ENCODE assay signal across 11 mouse cellular contexts in the genomic region with DNA sequence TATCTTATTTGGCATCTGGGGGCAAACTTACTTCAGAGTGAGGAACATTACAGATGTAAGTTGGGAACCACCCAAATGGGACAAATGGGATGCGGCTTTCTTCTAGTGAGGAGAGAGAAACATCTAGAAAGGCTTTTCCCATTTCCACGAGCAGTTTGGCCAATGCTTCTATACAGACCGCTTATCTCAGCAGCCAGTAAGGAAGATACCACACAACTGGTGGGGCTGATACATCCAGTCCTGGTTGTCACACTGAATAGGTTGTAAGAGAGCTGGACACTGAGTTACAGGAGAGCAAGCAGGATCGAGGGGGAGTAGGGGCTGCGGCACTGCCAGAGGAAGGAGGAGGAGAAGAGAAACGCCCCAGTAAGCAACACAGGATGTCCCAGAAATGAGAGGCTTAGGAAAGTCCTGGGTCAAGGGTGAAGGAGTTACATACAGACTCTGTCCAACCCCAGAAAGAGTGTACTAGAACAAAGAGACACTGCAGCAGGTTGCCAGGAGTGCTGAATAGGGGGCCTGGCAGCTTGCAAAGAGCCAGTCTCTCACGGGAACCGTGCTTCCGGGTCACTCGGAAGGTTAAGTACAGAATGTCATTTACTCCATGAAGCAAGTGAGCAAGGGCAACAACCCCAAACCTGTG.
DNase-seq lines count a peak whose midpoint lies in the region; ATAC-seq and TF ChIP-seq lines count a peak whose summit lies in the region.
"Had no signal": no experiment of that assay in that cellular context is flagged by ENCODE, and none has a peak within 500 bp of the region (broad histone marks: within the 10 kb centered on the region; RNA-seq: fewer than 3 reads in every experiment).

No protein-coding gene starts in this region.

- H3K4me1 ChIP-seq in kidney, embryonic 16.5 days (ENCODE audit: insufficient read depth, low read length): peaks cover 54% of the 10 kb centered on the region
- peaks cover 24% of the 10 kb centered on the region for H3K4me1 ChIP-seq in hindbrain, embryonic 15.5 days (replicated peaks)
- peaks cover 37% of the 10 kb centered on the region for H3K4me1 ChIP-seq in liver, postnatal 0 days (ENCODE audit: insufficient read depth)
- no peaks in the 10 kb centered on the region for H3K4me1 ChIP-seq in forebrain, postnatal 0 days (ENCODE audit: insufficient read depth)

- TF ChIP-seq CTCF in liver, postnatal 0 days (IDR thresholded peaks at IDR 0.05; ENCODE audit: low read depth): no peak
- no peak for TF ChIP-seq CTCF in forebrain, postnatal 0 days (IDR thresholded peaks at IDR 0.05; ENCODE audit: low read depth)

- no peaks in the 10 kb centered on the region for H3K9me3 ChIP-seq in kidney, embryonic 16.5 days (ENCODE audit: low read length)
- H3K9me3 ChIP-seq in hindbrain, embryonic 15.5 days: no peaks in the 10 kb centered on the region
- H3K9me3 ChIP-seq in liver, postnatal 0 days (ENCODE audit: low read length): no peaks in the 10 kb centered on the region
- no peaks in the 10 kb centered on the region for H3K9me3 ChIP-seq in forebrain, postnatal 0 days (ENCODE audit: low read length)
- H3K9me3 ChIP-seq: embryonic facial prominence, embryonic 15.5 days had no signal

- H3K36me3 ChIP-seq in kidney, embryonic 16.5 days (ENCODE audit: insufficient read depth, low read length): 0 out of 2 replicates have a peak, but pooled peaks cover 5% of the 10 kb centered on the region
- no peaks in the 10 kb centered on the region for H3K36me3 ChIP-seq in hindbrain, embryonic 15.5 days
- H3K36me3 ChIP-seq in liver, postnatal 0 days (replicated peaks; ENCODE audit: insufficient read depth, low read length): 0 out of 2 replicates have a peak, but pooled peaks cover 2% of the 10 kb centered on the region
- H3K36me3 ChIP-seq in forebrain, postnatal 0 days (ENCODE audit: insufficient read depth): no peaks in the 10 kb centered on the region
- H3K36me3 ChIP-seq: embryonic facial prominence, embryonic 15.5 days had no signal

- peak overlapping the region; percentile 48 for H3K27ac ChIP-seq in kidney, embryonic 16.5 days (ENCODE audit: low read length)
- H3K27ac ChIP-seq in hindbrain, embryonic 15.5 days (replicated peaks): 0 out of 2 replicates have a peak overlapping the region, but pooled peaks have one; percentile 14
- 0 out of 2 replicates have a peak overlapping the region, but pooled peaks have one; percentile 9 for H3K27ac ChIP-seq in liver, postnatal 0 days (ENCODE audit: low read depth)
- H3K27ac ChIP-seq in forebrain, postnatal 0 days (ENCODE audit: low read depth, low read length): no peak overlapping the region
- H3K27ac ChIP-seq: embryonic facial prominence, embryonic 15.5 days had no signal

- 22% methylated on average over 10 of the region's 10 CpGs for WGBS in kidney, embryonic 16.5 days
- WGBS in hindbrain, embryonic 15.5 days: 24% methylated on average over 10 of the region's 10 CpGs
- 49% methylated on average over 10 of the region's 10 CpGs for WGBS in liver, postnatal 0 days (ENCODE audit: insufficient replicate concordance)
- WGBS in forebrain, postnatal 0 days: 34% methylated on average over 10 of the region's 10 CpGs

- no peaks in the 10 kb centered on the region for H3K27me3 ChIP-seq in kidney, embryonic 16.5 days (ENCODE audit: insufficient read depth, low read length)
- no peaks in the 10 kb centered on the region for H3K27me3 ChIP-seq in hindbrain, embryonic 15.5 days
- H3K27me3 ChIP-seq in liver, postnatal 0 days (ENCODE audit: insufficient read depth, low read length): no peaks in the 10 kb centered on the region
- no peaks in the 10 kb centered on the region for H3K27me3 ChIP-seq in forebrain, postnatal 0 days (ENCODE audit: insufficient read depth, low read length)
- H3K27me3 ChIP-seq: embryonic facial prominence, embryonic 15.5 days had no signal

- DNase-seq in adrenal gland, postnatal 14 days: peak; percentile 61
- no peak for DNase-seq in adrenal gland, postnatal 36 days
- DNase-seq in kidney, adult 18-20 months: no peak
- no peak for DNase-seq in liver, postnatal 0 days
- DNase-seq in forebrain, postnatal 0 days: no peak
- DNase-seq: right cerebral cortex, adult 18-20 months had no signal

- H3K4me2 ChIP-seq in kidney, embryonic 16.5 days (replicated peaks; ENCODE audit: low read depth, low read length): no peak overlapping the region
- H3K4me2 ChIP-seq in hindbrain, embryonic 15.5 days: no peak overlapping the region
- no peak overlapping the region for H3K4me2 ChIP-seq in liver, postnatal 0 days (ENCODE audit: low read depth, low read length)
- no peak overlapping the region for H3K4me2 ChIP-seq in forebrain, postnatal 0 days (ENCODE audit: low read depth)
- H3K4me2 ChIP-seq: embryonic facial prominence, embryonic 15.5 days had no signal

- H3K9ac ChIP-seq in kidney, embryonic 16.5 days (replicated peaks; ENCODE audit: low read length): peak overlapping the region; percentile 7
- H3K9ac ChIP-seq in hindbrain, embryonic 15.5 days: no peak overlapping the region
- H3K9ac ChIP-seq in liver, postnatal 0 days (replicated peaks): no peak overlapping the region
- no peak overlapping the region for H3K9ac ChIP-seq in forebrain, postnatal 0 days
- H3K9ac ChIP-seq: embryonic facial prominence, embryonic 15.5 days had no signal

- peak; percentile 43; the same call in 1 of the 2 replicates for ATAC-seq in kidney, embryonic 16.5 days (ENCODE audit: low FRiP score, low TSS enrichment)
- ATAC-seq in hindbrain, embryonic 15.5 days (ENCODE audit: low FRiP score, low read depth): no peak
- ATAC-seq in liver, postnatal 0 days: peak; percentile 40; the same call in 1 of the 2 replicates
- no peak for ATAC-seq in forebrain, postnatal 0 days
- ATAC-seq in monocyte, adult 5-6 weeks (replicated peaks; ENCODE audit: insufficient number of reproducible peaks, low FRiP score, low TSS enrichment, poor library complexity, severe bottlenecking): no peak
- ATAC-seq: midbrain, embryonic 16.5 days had no signal

- 0 out of 2 replicates have a peak, but pooled peaks have one; percentile 33 for TF ChIP-seq EP300 in liver, postnatal 0 days (IDR thresholded peaks at IDR 0.05; ENCODE audit: low read depth)

- H3K4me3 ChIP-seq in kidney, embryonic 16.5 days (ENCODE audit: low read length): no peak overlapping the region
- no peak overlapping the region for H3K4me3 ChIP-seq in hindbrain, embryonic 15.5 days
- no peak overlapping the region for H3K4me3 ChIP-seq in liver, postnatal 0 days (ENCODE audit: low read depth, low read length)
- H3K4me3 ChIP-seq in forebrain, postnatal 0 days (ENCODE audit: low read depth, low read length): no peak overlapping the region
- H3K4me3 ChIP-seq: embryonic facial prominence, embryonic 15.5 days had no signal

Comparison
In these comparisons a context has a peak if more than half of its experiments do, and no peak if none do; other contexts are left out.
1. ATAC-seq: peak in kidney, embryonic 16.5 days (single experiment) and liver, postnatal 0 days (single experiment); none in hindbrain, embryonic 15.5 days (single experiment), forebrain, postnatal 0 days (single experiment) and monocyte, adult 5-6 weeks (single experiment).